Mouse (Mus musculus) forebrain, embryonic 12.5 days (tissue): ENCODE measurements around the gene Gstz1. TPM values are rescaled to one million over a fixed set of nuclear protein-coding genes. Genes with fewer than 3 reads are reported as not detected.
A peak's percentile ranks its signal among the peaks of the same experiment; 100 is the strongest.
"Not testable (repeated sequence)": the region's sequence is repeated elsewhere in the genome, so short reads cannot be mapped to it uniquely, and the experiment has no call there.

Experiments
- ATAC-seq: fragments of 200-750 bp; cut with Nextera tagmentation; 2 replicates; pipeline ENCODE4 v1.8.0; 2017; ENCODE audit warnings: moderate TSS enrichment; ENCODE audit not compliant: low FRiP score
- H3K27ac ChIP-seq: fragments of 300-500 bp; sonication (generic); 2 replicates; pipeline ENCODE4 v1.5.1; 2016; ENCODE audit warnings: mild to moderate bottlenecking
- H3K27me3 ChIP-seq: fragments of 300-500 bp; sonication (generic); 2 replicates; pipeline ENCODE4 v1.6.1; 2016; ENCODE audit warnings: mild to moderate bottlenecking
- H3K36me3 ChIP-seq: fragments of 300-500 bp; sonication (generic); replicated peaks from 2 replicates; pipeline ENCODE4 v1.6.1; 2016; ENCODE audit warnings: mild to moderate bottlenecking
- H3K4me1 ChIP-seq: fragments of 300-500 bp; sonication (generic); 2 replicates; pipeline ENCODE4 v1.6.1; 2016
- H3K4me2 ChIP-seq: fragments of 300-500 bp; sonication (generic); 2 replicates; pipeline ENCODE4 v1.6.1; 2016; ENCODE audit warnings: mild to moderate bottlenecking, moderate library complexity
- H3K4me3 ChIP-seq: fragments of 300-500 bp; sonication (generic); replicated peaks from 2 replicates; pipeline ENCODE4 v1.5.1; 2016; ENCODE audit warnings: mild to moderate bottlenecking
- H3K9ac ChIP-seq: fragments of 300-500 bp; sonication (generic); 2 replicates; pipeline ENCODE4 v1.6.1; 2016; ENCODE audit warnings: mild to moderate bottlenecking
- H3K9me3 ChIP-seq: fragments of 300-500 bp; sonication (generic); 2 replicates; pipeline ENCODE4 v1.6.1; 2016
- WGBS: fragments of 180-500 bp; shearing (Covaris S2); methylation state at CpG from one replicate; pipeline ENCODE4 v1.1.7; 2016; 5-methylcytosine and 5-hydroxymethylcytosine counted together
- polyA plus RNA-seq: library from polyadenylated mRNA; unstranded; fragments of >200 nt; fragmentation: Nextera tagmentation; extraction: Ambion mirVana; gene quantifications from 2 replicates; pipeline ENCODE4 v1.2.1, GENCODE M21; 2016

Gstz1 gene
- polyA plus RNA-seq, 1 experiment from 2014 or later = 24.3 TPM

GRCm38 (mm10) chr12:87160815-87161214, 13.8 kb downstream of the Gstz1 start:
- Histone ChIP-seq H3K27ac (no peak overlapping the region), H3K27me3 (no peaks in the 10 kb centered on the region), H3K4me3 (no peak overlapping the region), H3K9ac (no peak overlapping the region), H3K4me1 (no peaks in the 10 kb centered on the region), H3K36me3 (peaks cover 14% of the 10 kb centered on the region; the same call in 1 of the 2 replicates), H3K9me3 (no peaks in the 10 kb centered on the region), H3K4me2 (no peak overlapping the region)
- 89% methylated on average over 5 of the region's 5 CpGs for WGBS
- no peak for ATAC-seq

- 70% methylated on average over 4 of the region's 4 CpGs for WGBS
- Histone ChIP-seq H3K36me3 (peaks cover 22% of the 10 kb centered on the region), H3K27me3 (no peaks in the 10 kb centered on the region), H3K4me3 (no peak overlapping the region), H3K9ac (no peak overlapping the region), H3K9me3 (no peaks in the 10 kb centered on the region), H3K4me2 (no peak overlapping the region), H3K4me1 (no peaks in the 10 kb centered on the region), H3K27ac (no peak overlapping the region)
- no peak for ATAC-seq
These were observed 28.4 kb downstream of the Gstz1 start for GRCm38 (mm10) chr12:87175194-87175946.

- Histone ChIP-seq H3K27ac (no peak overlapping the region), H3K4me3 (no peak overlapping the region), H3K9me3 (no peaks in the 10 kb centered on the region), H3K4me2 (no peak overlapping the region), H3K27me3 (no peaks in the 10 kb centered on the region), H3K4me1 (no peaks in the 10 kb centered on the region), H3K36me3 (peaks cover 4% of the 10 kb centered on the region; the same call in 1 of the 2 replicates), H3K9ac (no peak overlapping the region)
- WGBS = 94% methylated on average over 4 of the region's 4 CpGs
- ATAC-seq = no peak
These were observed 30.7 kb downstream of the Gstz1 start for GRCm38 (mm10) chr12:87177631-87178030.

DNA sequence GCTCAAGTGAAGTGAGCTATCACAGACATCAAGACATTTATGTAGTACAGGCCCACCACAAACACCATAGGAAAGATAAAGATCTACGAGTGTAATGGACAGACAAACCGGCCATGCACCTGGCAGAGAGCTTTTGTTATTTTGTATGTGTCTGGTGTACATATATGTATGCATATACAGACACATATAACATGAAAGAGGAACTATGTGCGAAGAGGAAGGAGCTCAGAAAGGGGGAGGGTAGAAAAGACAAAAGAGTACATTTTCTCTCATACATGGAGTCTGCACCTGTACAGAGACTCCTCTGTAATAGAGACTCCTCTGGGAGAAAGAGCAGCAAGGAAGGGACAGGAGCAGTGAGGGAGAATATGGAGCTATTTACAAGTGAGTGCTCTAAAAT, 46.0 kb downstream of the Gstz1 start:
- Histone ChIP-seq H3K27me3 (no peaks in the 10 kb centered on the region), H3K4me2 (no peak overlapping the region), H3K27ac (no peak overlapping the region), H3K9me3 (no peaks in the 10 kb centered on the region), H3K4me1 (0 out of 2 replicates have a peak, but pooled peaks cover 5% of the 10 kb centered on the region), H3K36me3 (no peaks in the 10 kb centered on the region), H3K4me3 (no peak overlapping the region), H3K9ac (no peak overlapping the region)
- ATAC-seq = no peak
- 95% methylated on average over 3 of the region's 3 CpGs for WGBS

DNA sequence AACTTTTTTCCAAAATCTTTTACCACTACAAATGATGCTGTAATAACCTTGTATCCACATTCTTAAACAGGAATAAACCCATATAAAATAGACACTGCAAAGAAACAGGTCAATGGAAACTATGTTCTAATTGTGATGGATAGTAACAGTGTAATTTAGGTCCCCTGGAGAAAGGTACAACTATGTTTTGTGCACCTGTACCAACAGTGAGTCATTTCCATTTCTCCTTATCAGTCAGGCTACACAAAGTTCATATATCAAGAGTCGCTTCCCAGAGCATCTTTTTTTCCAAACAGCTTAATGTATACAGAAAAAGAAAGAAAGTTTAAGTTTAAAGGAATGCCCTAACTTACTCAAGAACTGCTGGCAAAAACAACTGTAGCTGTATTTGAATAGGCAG, 48.1 kb downstream of the Gstz1 start:
- no peak for ATAC-seq
- Histone ChIP-seq H3K9ac (no peak overlapping the region), H3K4me2 (no peak overlapping the region), H3K9me3 (no peaks in the 10 kb centered on the region), H3K4me3 (no peak overlapping the region), H3K36me3 (no peaks in the 10 kb centered on the region), H3K27me3 (no peaks in the 10 kb centered on the region), H3K4me1 (peaks cover 17% of the 10 kb centered on the region), H3K27ac (no peak overlapping the region)
- WGBS = 88% methylated on average over 1 of the region's 1 CpGs

GRCm38 (mm10) chr12:87196310-87196709, 49.3 kb downstream of the Gstz1 start:
- Histone ChIP-seq H3K27me3 (no peaks in the 10 kb centered on the region), H3K4me1 (peaks cover 17% of the 10 kb centered on the region), H3K9ac (no peak overlapping the region), H3K36me3 (no peaks in the 10 kb centered on the region), H3K9me3 (no peaks in the 10 kb centered on the region), H3K4me2 (no peak overlapping the region), H3K4me3 (no peak overlapping the region), H3K27ac (no peak overlapping the region)
- ATAC-seq = no peak

DNA sequence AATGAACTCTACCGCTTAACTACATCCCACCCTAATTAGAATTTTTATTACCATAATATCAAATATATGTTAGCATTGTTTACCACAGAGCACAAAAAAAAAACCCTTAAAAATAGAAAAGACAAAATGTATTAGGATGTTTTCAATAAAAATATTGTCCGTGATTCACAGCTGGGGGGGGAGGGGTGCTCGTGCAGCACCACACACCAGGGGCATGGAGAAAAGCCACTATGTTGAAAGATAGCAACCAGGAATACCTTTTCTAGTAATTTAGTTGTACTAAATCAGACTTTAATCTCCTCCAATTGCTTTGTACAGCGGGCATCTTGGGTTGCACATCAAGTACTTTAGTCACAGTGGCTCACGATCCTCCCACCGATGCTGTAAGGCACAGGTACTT, 51.8 kb downstream of the Gstz1 start:
- no peak for ATAC-seq
- 47% methylated on average over 6 of the region's 6 CpGs for WGBS
- no peaks in the 10 kb centered on the region for H3K9me3 ChIP-seq

GRCm38 (mm10) chr12:87199206-87199972, 52.4 kb downstream of the Gstz1 start, which contains the start of gene Samd15:
Gene Samd15, plus strand, starts transcription at chr12:87199723.
- peak within 1 kb of the TSS; percentile 90 for H3K9ac ChIP-seq
- WGBS = under 1% methylated on average over 38 of the region's 38 CpGs
- H3K4me3 ChIP-seq = peak within 1 kb of the TSS; percentile 92
- H3K4me1 ChIP-seq = peaks cover 13% of the 10 kb centered on the region
- H3K27ac ChIP-seq = peak within 1 kb of the TSS; percentile 94
- H3K4me2 ChIP-seq = peak within 1 kb of the TSS; percentile 85
- H3K36me3 ChIP-seq = no peaks in the 10 kb centered on the region
- ATAC-seq = peak; percentile 66
- no peaks in the 10 kb centered on the region for H3K9me3 ChIP-seq
- H3K27me3 ChIP-seq = no peaks in the 10 kb centered on the region

More for the DNA sequence above, 51.8 kb downstream of the Gstz1 start:
- Histone ChIP-seq H3K4me1 (peaks cover 13% of the 10 kb centered on the region), H3K27ac (no peak overlapping the region), H3K4me3 (peak overlapping the region; percentile 92), H3K4me2 (peak overlapping the region; percentile 85), H3K27me3 (no peaks in the 10 kb centered on the region), H3K36me3 (no peaks in the 10 kb centered on the region), H3K9ac (peak overlapping the region; percentile 90)

DNA sequence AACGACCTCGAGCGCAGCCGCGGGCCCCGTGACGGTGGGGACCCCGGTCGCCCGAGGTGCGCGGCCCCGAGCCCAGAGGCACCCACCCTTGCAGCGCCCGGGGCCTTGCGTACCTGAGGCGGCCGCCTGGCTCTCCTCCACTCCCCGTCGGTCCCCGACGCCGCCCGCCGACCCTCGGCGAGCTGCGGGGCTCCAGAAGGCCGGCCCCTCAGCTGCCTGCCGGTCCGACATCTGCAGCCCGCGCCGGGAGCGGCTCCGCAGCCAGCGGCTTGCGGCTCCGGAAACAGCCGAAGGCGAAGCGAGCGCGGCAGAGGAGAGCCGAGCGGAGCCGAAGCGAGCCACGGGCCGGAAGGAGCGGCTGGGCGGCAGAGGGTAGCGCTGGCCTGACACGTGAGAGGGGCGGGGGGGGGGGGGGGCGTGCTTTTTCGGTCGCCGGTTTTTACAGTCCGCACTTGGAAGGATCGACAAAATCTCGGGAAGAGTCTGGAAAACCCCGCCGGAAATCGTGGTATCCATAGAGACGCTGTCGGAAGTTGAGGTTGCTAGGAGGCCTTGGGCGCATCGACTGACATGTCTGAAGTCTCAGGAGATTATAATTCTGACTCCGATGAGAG, 53.1 kb downstream of the Gstz1 start, which contains the start of gene Tmed8:
Gene Tmed8, minus strand, starts transcription at position 482 of the 614 bp plus-strand sequence.
- WGBS = under 1% methylated on average over 58 of the region's 70 CpGs
- ATAC-seq = peak; percentile 97

GRCm38 (mm10) chr12:87201694-87202093, 54.7 kb downstream of the Gstz1 start:
- 76% methylated on average over 5 of the region's 5 CpGs for WGBS
- Histone ChIP-seq H3K27me3 (no peaks in the 10 kb centered on the region), H3K27ac (no peak overlapping the region), H3K9me3 (no peaks in the 10 kb centered on the region), H3K9ac (no peak overlapping the region), H3K4me2 (no peak overlapping the region), H3K4me3 (no peak overlapping the region), H3K36me3 (no peaks in the 10 kb centered on the region), H3K4me1 (peaks cover 13% of the 10 kb centered on the region)
- ATAC-seq = no peak

More for the DNA sequence above, 53.1 kb downstream of the Gstz1 start, which contains the start of gene Tmed8:
- Histone ChIP-seq H3K9ac (peak within 1 kb of the TSS; percentile 90), H3K4me3 (peak within 1 kb of the TSS; percentile 92), H3K4me2 (peak within 1 kb of the TSS; percentile 85), H3K27me3 (no peaks in the 10 kb centered on the region), H3K27ac (peak within 1 kb of the TSS; percentile 94), H3K36me3 (no peaks in the 10 kb centered on the region), H3K4me1 (peaks cover 13% of the 10 kb centered on the region), H3K9me3 (no peaks in the 10 kb centered on the region)

DNA sequence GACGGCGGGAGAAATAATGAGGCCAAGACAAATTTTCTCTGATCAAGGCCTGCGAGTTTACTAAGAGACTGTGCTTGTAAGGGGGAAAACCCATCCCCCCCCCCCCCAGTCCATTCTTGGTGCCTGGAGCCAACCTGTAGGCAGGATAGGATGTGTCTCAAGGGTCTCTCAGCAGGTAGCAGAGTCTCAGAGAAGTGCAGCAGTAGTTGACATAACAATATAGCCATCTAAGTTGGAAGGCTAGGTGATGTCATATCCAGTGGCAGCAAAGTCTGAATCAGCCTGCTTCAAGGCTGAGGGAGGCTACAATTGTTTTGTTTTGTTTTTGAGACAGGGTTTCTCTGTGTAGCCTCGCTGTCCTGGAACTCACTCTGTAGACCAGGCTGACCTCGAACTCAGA, 58.8 kb downstream of the Gstz1 start:
- H3K4me1 ChIP-seq, H3K27ac ChIP-seq, H3K36me3 ChIP-seq, H3K4me2 ChIP-seq, H3K9me3 ChIP-seq, H3K27me3 ChIP-seq, H3K9ac ChIP-seq, H3K4me3 ChIP-seq, ATAC-seq: not testable (repeated sequence)
- WGBS = 92% methylated on average over 5 of the region's 5 CpGs
